Mouse (Mus musculus) myocyte (in vitro differentiated cells): ENCODE data around the gene Fam49a. TPM values are rescaled to one million over a fixed set of nuclear protein-coding genes. Genes with fewer than 3 reads are reported as not detected.
"Not testable (repeated sequence)": the region's sequence is repeated elsewhere in the genome, so short reads cannot be mapped to it uniquely, and the experiment has no call there.

ENCODE experiments used
- H3K27me3 ChIP-seq: one replicate; pipeline ENCODE4 v1.6.1; 2011; ENCODE audit not compliant: control insufficient read depth, insufficient read depth, insufficient read length
- H3K36me3 ChIP-seq: one replicate; pipeline ENCODE4 v1.6.1; 2011; ENCODE audit not compliant: control insufficient read depth, insufficient read depth
- H3K4me2 ChIP-seq: one replicate; pipeline ENCODE4 v1.6.1; 2011; ENCODE audit warnings: low read depth, control low read depth
- H3K4me3 ChIP-seq: one replicate; pipeline ENCODE4 v1.5.1; 2011; ENCODE audit warnings: mild to moderate bottlenecking, control low read depth, moderate library complexity
- H3K79me2 ChIP-seq: one replicate; pipeline ENCODE4 v1.6.1; 2011; ENCODE audit not compliant: control insufficient read depth, insufficient read depth
- H3ac ChIP-seq: one replicate; pipeline ENCODE4 v1.6.1; 2011; ENCODE audit not compliant: control insufficient read depth, insufficient read length
- CEBPB ChIP-seq: IDR thresholded peaks from 2 replicates; pipeline ENCODE4 v1.6.1; 2011; ENCODE audit warnings: mild to moderate bottlenecking, moderate library complexity; ENCODE audit not compliant: poor library complexity, insufficient read depth, severe bottlenecking
- E2F4 ChIP-seq: IDR thresholded peaks from one replicate; pipeline ENCODE4 v1.6.1; 2011; ENCODE audit warnings: mild to moderate bottlenecking, control low read depth, moderate library complexity; ENCODE audit not compliant: insufficient read depth
- MAX ChIP-seq: IDR thresholded peaks from one replicate; pipeline ENCODE4 v1.6.1; 2011; ENCODE audit warnings: low read depth, mild to moderate bottlenecking, control low read depth
- MYOD1 ChIP-seq, 3 experiments: IDR thresholded peaks; one replicate each; pipeline ENCODE4 v1.6.1; 2011; ENCODE audit warnings: control low read depth in 2 of 3, low read depth in 2 of 3, mild to moderate bottlenecking in 2 of 3, moderate library complexity in 1 of 3; ENCODE audit not compliant: insufficient read length in 2 of 3, control insufficient read depth in 1 of 3
- MYOG ChIP-seq, 3 experiments: IDR thresholded peaks; one replicate each; pipeline ENCODE4 v1.6.1; 2011; ENCODE audit warnings: control low read depth in 2 of 3, low read depth in 2 of 3, mild to moderate bottlenecking in 2 of 3; ENCODE audit not compliant: insufficient read length in 2 of 3, control insufficient read depth in 1 of 3, insufficient read depth in 1 of 3
- POLR2A ChIP-seq: IDR thresholded peaks from one replicate; pipeline ENCODE4 v1.6.1; 2011; ENCODE audit warnings: low read depth, mild to moderate bottlenecking, control low read depth, moderate library complexity; ENCODE audit not compliant: insufficient read length
- POLR2AphosphoS2 ChIP-seq: IDR thresholded peaks from one replicate; pipeline ENCODE4 v1.6.1; 2011; ENCODE audit warnings: low read depth, control low read depth; ENCODE audit not compliant: insufficient read length
- REST ChIP-seq: IDR thresholded peaks from one replicate; pipeline ENCODE4 v1.6.1; 2011; ENCODE audit warnings: mild to moderate bottlenecking, control low read depth, moderate library complexity; ENCODE audit not compliant: insufficient read depth, insufficient read length
- SRF ChIP-seq: IDR thresholded peaks from one replicate; pipeline ENCODE4 v1.6.1; 2011; ENCODE audit warnings: low read depth; ENCODE audit not compliant: control insufficient read depth, insufficient read length
- TCF12 ChIP-seq: IDR thresholded peaks from one replicate; pipeline ENCODE4 v1.6.1; 2011; ENCODE audit warnings: mild to moderate bottlenecking, control low read depth; ENCODE audit not compliant: poor library complexity, insufficient read depth, severe bottlenecking
- TCF3 ChIP-seq: IDR thresholded peaks from one replicate; pipeline ENCODE4 v1.6.1; 2011; ENCODE audit warnings: low read depth, control low read depth; ENCODE audit not compliant: insufficient read length
- USF1 ChIP-seq: IDR thresholded peaks from one replicate; pipeline ENCODE4 v1.6.1; 2011; ENCODE audit warnings: low read depth, mild to moderate bottlenecking, control low read depth, moderate library complexity
- polyA plus RNA-seq: library from polyadenylated mRNA; unstranded; fragments of >200 nt; fragmentation: generic; extraction: Trizol; gene quantifications from one replicate; pipeline ENCODE4 v1.2.1, GENCODE M21; 2012; ENCODE audit warnings: missing spikeins

The Fam49a gene
- polyA plus RNA-seq, 1 experiment = not detected

- H3ac ChIP-seq = no peak overlapping the region
- no peak overlapping the region for H3K4me2 ChIP-seq
- no peak overlapping the region for H3K4me3 ChIP-seq
- H3K36me3 ChIP-seq = no peaks in the 10 kb centered on the region
- H3K79me2 ChIP-seq = no peaks in the 10 kb centered on the region
- H3K27me3 ChIP-seq = no peaks in the 10 kb centered on the region
- TF ChIP-seq MAX (no peak), POLR2AphosphoS2 (no peak), TCF12 (no peak), POLR2A (no peak), USF1 (no peak), MYOG (IDR thresholded peaks at IDR 0.05; ENCODE audit: control insufficient read depth in 1 of 3, insufficient read depth in 1 of 3, insufficient read length in 2 of 3, low read depth in 2 of 3) (no peak), TCF3 (no peak), CEBPB (no peak), E2F4 (no peak), SRF (no peak), MYOD1 (IDR thresholded peaks at IDR 0.05; ENCODE audit: control insufficient read depth in 1 of 3, insufficient read length in 2 of 3, low read depth in 2 of 3) (no peak), REST (no peak)
Observed at GRCm38 (mm10) chr12:12323616-12324223, 61.8 kb downstream of the Fam49a start.

DNA sequence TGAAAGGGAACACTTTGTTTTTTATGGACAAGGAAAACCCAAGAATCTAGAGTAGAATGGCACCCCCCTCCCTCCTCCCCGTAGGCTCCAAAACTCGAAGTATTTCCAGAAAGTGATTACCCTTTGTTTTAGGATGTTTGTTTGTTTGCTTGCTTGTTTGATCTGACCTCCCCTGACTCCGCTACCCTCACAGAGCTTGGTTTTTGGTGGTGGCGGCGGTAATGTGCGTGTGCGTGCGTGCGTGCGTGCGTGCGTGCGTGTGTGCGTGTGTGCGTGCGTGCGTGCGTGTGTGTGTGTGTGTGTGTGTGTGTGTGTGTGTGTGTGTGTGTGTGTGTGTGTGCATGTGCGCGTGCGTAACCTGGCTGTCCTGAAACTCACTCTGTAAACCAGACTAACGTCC is 62.3 kb downstream of the Fam49a start:
- not testable (repeated sequence) for H3K4me2 ChIP-seq, H3K79me2 ChIP-seq, H3K36me3 ChIP-seq, H3ac ChIP-seq, H3K4me3 ChIP-seq, H3K27me3 ChIP-seq

GRCm38 (mm10) chr12:12333526-12334310 is 71.8 kb downstream of the Fam49a start:
- Histone ChIP-seq H3K36me3 (no peaks in the 10 kb centered on the region), H3ac (no peak overlapping the region), H3K79me2 (no peaks in the 10 kb centered on the region), H3K27me3 (no peaks in the 10 kb centered on the region), H3K4me2 (no peak overlapping the region), H3K4me3 (no peak overlapping the region)
- TF ChIP-seq MAX = no peak
- TF ChIP-seq CEBPB = no peak
- no peak for TF ChIP-seq E2F4
- TF ChIP-seq TCF12 = no peak
- no peak for TF ChIP-seq TCF3
- TF ChIP-seq REST = no peak
- no peak for TF ChIP-seq USF1
- TF ChIP-seq MYOD1 (IDR thresholded peaks at IDR 0.05; ENCODE audit: control insufficient read depth in 1 of 3, insufficient read length in 2 of 3, low read depth in 2 of 3) = no peak
- TF ChIP-seq POLR2AphosphoS2 = no peak
- no peak for TF ChIP-seq POLR2A
- no peak for TF ChIP-seq SRF
- no peak for TF ChIP-seq MYOG (IDR thresholded peaks at IDR 0.05; ENCODE audit: control insufficient read depth in 1 of 3, insufficient read depth in 1 of 3, insufficient read length in 2 of 3, low read depth in 2 of 3)

DNA sequence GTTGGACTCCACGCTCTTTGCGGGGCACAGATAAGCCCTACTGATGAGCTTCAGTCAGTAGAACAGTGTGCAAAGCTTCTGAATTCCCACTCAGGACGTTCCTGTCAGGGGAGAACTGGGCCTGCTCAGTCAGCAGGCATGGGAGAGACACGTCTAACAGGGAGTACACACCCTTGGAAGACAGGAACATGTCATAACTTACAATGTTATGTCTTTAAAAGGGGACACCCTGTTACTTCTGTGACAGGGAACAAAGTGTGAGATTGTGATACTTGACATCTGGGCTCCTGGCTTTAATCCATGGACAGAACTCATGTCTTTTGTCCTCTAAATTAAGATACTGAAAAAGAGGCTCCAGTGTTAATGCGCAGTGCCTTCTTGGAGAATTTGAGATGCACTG is 72.5 kb downstream of the Fam49a start:
- Histone ChIP-seq H3K36me3 (no peaks in the 10 kb centered on the region), H3K4me2 (no peak overlapping the region), H3K27me3 (no peaks in the 10 kb centered on the region), H3K4me3 (no peak overlapping the region), H3K79me2 (no peaks in the 10 kb centered on the region), H3ac (no peak overlapping the region)
- TF ChIP-seq REST = no peak
- TF ChIP-seq MYOD1 (IDR thresholded peaks at IDR 0.05; ENCODE audit: control insufficient read depth in 1 of 3, insufficient read length in 2 of 3, low read depth in 2 of 3) = no peak
- no peak for TF ChIP-seq TCF12
- TF ChIP-seq TCF3 = no peak
- TF ChIP-seq E2F4 = no peak
- no peak for TF ChIP-seq MYOG (IDR thresholded peaks at IDR 0.05; ENCODE audit: control insufficient read depth in 1 of 3, insufficient read depth in 1 of 3, insufficient read length in 2 of 3, low read depth in 2 of 3)
- no peak for TF ChIP-seq MAX
- no peak for TF ChIP-seq POLR2AphosphoS2
- no peak for TF ChIP-seq SRF
- no peak for TF ChIP-seq POLR2A
- TF ChIP-seq USF1 = no peak
- TF ChIP-seq CEBPB = no peak
